Mouse (Mus musculus): Measurements from ENCODE around the gene Exoc6. TPM values are rescaled to one million over a fixed set of nuclear protein-coding genes. Genes with fewer than 3 reads are reported as not detected.

Exoc6 gene
- polyA plus RNA-seq, 1 experiment from 2014 or later = 23.2 TPM

DNA sequence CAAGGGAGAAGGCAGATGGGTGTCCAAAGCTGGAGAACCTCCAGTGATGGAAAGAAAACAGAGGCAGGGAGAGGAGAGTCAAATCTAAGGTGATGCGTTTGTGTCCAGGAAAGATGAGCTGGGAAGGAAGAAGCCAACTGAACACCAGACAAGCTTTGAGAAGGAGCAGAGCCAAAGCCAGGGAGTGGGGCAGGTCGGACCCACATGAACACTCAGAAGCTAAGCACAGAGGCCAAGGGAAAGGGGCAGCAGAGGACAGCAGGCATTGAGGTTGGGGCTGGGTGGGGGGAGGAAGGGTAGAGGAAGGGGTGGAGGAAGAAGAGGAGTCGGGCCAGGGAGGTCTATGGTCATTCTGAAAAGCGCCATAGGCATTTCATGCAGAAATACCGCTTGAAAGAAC is 17.0 kb upstream of the Exoc6 start:
- ATAC-seq = no peak
- no peaks in the 10 kb centered on the region for H3K27me3 ChIP-seq (replicated peaks; ENCODE audit: control insufficient read depth, insufficient read depth, low read length)
- no peak overlapping the region for H3K4me2 ChIP-seq (ENCODE audit: low read length)
- H3K4me1 ChIP-seq (ENCODE audit: control insufficient read depth, insufficient read depth, low read length) = no peaks in the 10 kb centered on the region
- no peak for DNase-seq (ENCODE audit: low spot score)
- no peaks in the 10 kb centered on the region for H3K9me3 ChIP-seq (replicated peaks; ENCODE audit: control insufficient read depth, low read length)
- WGBS = 87% methylated on average over 5 of the region's 5 CpGs
- no peak overlapping the region for H3K9ac ChIP-seq (ENCODE audit: low read length)
- H3K27ac ChIP-seq (ENCODE audit: low read depth, low read length) = no peak overlapping the region
- H3K36me3 ChIP-seq (ENCODE audit: control insufficient read depth, insufficient read depth, low read length) = no peaks in the 10 kb centered on the region
- no peak overlapping the region for H3K4me3 ChIP-seq (ENCODE audit: low read depth, low read length)

DNA sequence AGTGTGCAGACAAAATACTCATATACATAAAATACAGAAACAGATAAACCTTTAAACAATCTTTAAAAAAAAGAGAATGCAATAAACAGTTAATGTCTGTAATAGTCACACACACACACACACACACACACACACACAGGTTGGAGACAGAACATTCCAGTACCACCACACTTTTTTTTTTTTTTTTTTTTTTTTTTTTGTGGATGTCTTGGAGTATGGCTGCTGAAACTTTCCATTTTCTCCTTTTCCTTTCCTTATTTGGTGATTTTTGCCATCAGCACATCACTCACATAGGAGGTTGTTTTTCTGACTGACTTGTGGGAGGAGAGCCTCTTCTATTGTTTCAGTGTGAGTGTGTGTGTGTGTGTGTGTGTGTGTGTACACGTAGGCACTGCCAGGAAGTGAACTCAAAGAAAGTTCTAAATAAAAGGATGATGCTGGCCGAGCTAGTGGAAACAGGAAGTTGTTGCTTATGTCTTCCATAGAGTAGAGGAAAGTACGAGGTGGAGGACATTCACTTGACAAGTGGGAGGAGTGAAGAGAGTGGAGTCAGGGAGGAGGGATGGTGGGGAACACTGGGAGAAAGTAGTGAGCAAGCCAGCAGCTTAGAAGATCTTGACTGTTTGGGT is 15.4 kb upstream of the Exoc6 start:
- DNase-seq (ENCODE audit: low spot score) (no peak), ATAC-seq (no peak)
- Histone ChIP-seq H3K36me3 (ENCODE audit: control insufficient read depth, insufficient read depth, low read length) (no peaks in the 10 kb centered on the region), H3K9me3 (replicated peaks; ENCODE audit: control insufficient read depth, low read length) (no peaks in the 10 kb centered on the region), H3K4me3 (ENCODE audit: low read depth, low read length) (no peak overlapping the region), H3K9ac (ENCODE audit: low read length) (no peak overlapping the region), H3K4me2 (ENCODE audit: low read length) (no peak overlapping the region), H3K27me3 (replicated peaks; ENCODE audit: control insufficient read depth, insufficient read depth, low read length) (no peaks in the 10 kb centered on the region), H3K4me1 (ENCODE audit: control insufficient read depth, insufficient read depth, low read length) (no peaks in the 10 kb centered on the region), H3K27ac (ENCODE audit: low read depth, low read length) (no peak overlapping the region)
- WGBS = 56% methylated on average over 3 of the region's 3 CpGs

DNA sequence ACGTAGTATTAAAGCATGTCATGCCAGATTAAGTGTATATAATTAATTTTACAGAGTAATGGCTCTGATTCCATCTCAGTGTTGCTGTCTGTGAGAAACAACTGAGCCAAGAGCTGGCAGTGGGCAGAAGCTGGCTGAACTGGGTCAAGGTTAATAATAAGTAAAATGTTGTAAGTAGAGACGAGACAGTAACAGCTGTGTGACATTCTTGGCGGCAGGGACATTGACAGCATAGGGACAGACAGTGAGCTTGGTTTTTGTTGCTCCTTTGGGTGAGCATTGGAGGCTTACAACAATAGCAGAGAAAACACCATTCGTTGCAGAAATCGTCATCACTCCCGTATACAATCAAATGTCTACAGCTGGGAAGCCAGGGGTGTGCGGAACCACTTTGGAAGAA is 13.8 kb upstream of the Exoc6 start:
- Histone ChIP-seq H3K27me3 (replicated peaks; ENCODE audit: control insufficient read depth, insufficient read depth, low read length) (no peaks in the 10 kb centered on the region), H3K4me1 (ENCODE audit: control insufficient read depth, insufficient read depth, low read length) (no peaks in the 10 kb centered on the region), H3K9me3 (replicated peaks; ENCODE audit: control insufficient read depth, low read length) (no peaks in the 10 kb centered on the region), H3K9ac (ENCODE audit: low read length) (no peak overlapping the region), H3K27ac (ENCODE audit: low read depth, low read length) (no peak overlapping the region), H3K4me3 (ENCODE audit: low read depth, low read length) (no peak overlapping the region), H3K36me3 (ENCODE audit: control insufficient read depth, insufficient read depth, low read length) (no peaks in the 10 kb centered on the region), H3K4me2 (ENCODE audit: low read length) (no peak overlapping the region)
- DNase-seq (ENCODE audit: low spot score) (no peak), ATAC-seq (no peak)
- 84% methylated on average over 7 of the region's 7 CpGs for WGBS

GRCm38 (mm10) chr19:37537717-37538116 is 12.5 kb upstream of the Exoc6 start:
- Histone ChIP-seq H3K9ac (ENCODE audit: low read length) (no peak overlapping the region), H3K4me3 (ENCODE audit: low read depth, low read length) (no peak overlapping the region), H3K36me3 (ENCODE audit: control insufficient read depth, insufficient read depth, low read length) (no peaks in the 10 kb centered on the region), H3K4me2 (ENCODE audit: low read length) (no peak overlapping the region), H3K27me3 (replicated peaks; ENCODE audit: control insufficient read depth, insufficient read depth, low read length) (no peaks in the 10 kb centered on the region), H3K4me1 (ENCODE audit: control insufficient read depth, insufficient read depth, low read length) (no peaks in the 10 kb centered on the region), H3K9me3 (replicated peaks; ENCODE audit: control insufficient read depth, low read length) (no peaks in the 10 kb centered on the region), H3K27ac (ENCODE audit: low read depth, low read length) (no peak overlapping the region)
- ATAC-seq (no peak), DNase-seq (ENCODE audit: low spot score) (no peak)
- WGBS = 88% methylated on average over 1 of the region's 1 CpGs

- H3K4me3 ChIP-seq (ENCODE audit: low read depth, low read length) = no peak overlapping the region
- ATAC-seq = no peak
- no peak overlapping the region for H3K9ac ChIP-seq (ENCODE audit: low read length)
- no peaks in the 10 kb centered on the region for H3K36me3 ChIP-seq (ENCODE audit: control insufficient read depth, insufficient read depth, low read length)
- no peak overlapping the region for H3K4me2 ChIP-seq (ENCODE audit: low read length)
- 71% methylated on average over 7 of the region's 7 CpGs for WGBS
- no peaks in the 10 kb centered on the region for H3K4me1 ChIP-seq (ENCODE audit: control insufficient read depth, insufficient read depth, low read length)
- H3K27ac ChIP-seq (ENCODE audit: low read depth, low read length) = no peak overlapping the region
- H3K27me3 ChIP-seq (replicated peaks; ENCODE audit: control insufficient read depth, insufficient read depth, low read length) = no peaks in the 10 kb centered on the region
- H3K9me3 ChIP-seq (replicated peaks; ENCODE audit: control insufficient read depth, low read length) = no peaks in the 10 kb centered on the region
- DNase-seq (ENCODE audit: low spot score) = no peak
These were observed 10.0 kb upstream of the Exoc6 start for GRCm38 (mm10) chr19:37540201-37540600.

GRCm38 (mm10) chr19:37543537-37544326 is 6.5 kb upstream of the Exoc6 start:
- WGBS = 65% methylated on average over 13 of the region's 13 CpGs

GRCm38 (mm10) chr19:37544476-37544875 is 5.7 kb upstream of the Exoc6 start:
- no peaks in the 10 kb centered on the region for H3K36me3 ChIP-seq (ENCODE audit: control insufficient read depth, insufficient read depth, low read length)
- no peak overlapping the region for H3K9ac ChIP-seq (ENCODE audit: low read length)
- DNase-seq (ENCODE audit: low spot score) = no peak

More at GRCm38 (mm10) chr19:37543537-37544326, 6.5 kb upstream of the Exoc6 start:
- Histone ChIP-seq H3K27me3 (replicated peaks; ENCODE audit: control insufficient read depth, insufficient read depth, low read length) (no peaks in the 10 kb centered on the region), H3K4me1 (ENCODE audit: control insufficient read depth, insufficient read depth, low read length) (no peaks in the 10 kb centered on the region), H3K27ac (ENCODE audit: low read depth, low read length) (no peak overlapping the region), H3K4me3 (ENCODE audit: low read depth, low read length) (no peak overlapping the region), H3K9me3 (replicated peaks; ENCODE audit: control insufficient read depth, low read length) (no peaks in the 10 kb centered on the region), H3K36me3 (ENCODE audit: control insufficient read depth, insufficient read depth, low read length) (no peaks in the 10 kb centered on the region), H3K9ac (ENCODE audit: low read length) (no peak overlapping the region), H3K4me2 (ENCODE audit: low read length) (no peak overlapping the region)
- ATAC-seq (no peak), DNase-seq (ENCODE audit: low spot score) (no peak)

GRCm38 (mm10) chr19:37545231-37545630 is 5.0 kb upstream of the Exoc6 start:
- ATAC-seq = no peak
- DNase-seq (ENCODE audit: low spot score) = no peak
- WGBS = 78% methylated on average over 3 of the region's 3 CpGs
- Histone ChIP-seq H3K4me1 (ENCODE audit: control insufficient read depth, insufficient read depth, low read length) (no peaks in the 10 kb centered on the region), H3K9ac (ENCODE audit: low read length) (no peak overlapping the region), H3K9me3 (replicated peaks; ENCODE audit: control insufficient read depth, low read length) (no peaks in the 10 kb centered on the region), H3K4me3 (ENCODE audit: low read depth, low read length) (no peak overlapping the region), H3K27ac (ENCODE audit: low read depth, low read length) (no peak overlapping the region), H3K4me2 (ENCODE audit: low read length) (no peak overlapping the region), H3K36me3 (ENCODE audit: control insufficient read depth, insufficient read depth, low read length) (no peaks in the 10 kb centered on the region), H3K27me3 (replicated peaks; ENCODE audit: control insufficient read depth, insufficient read depth, low read length) (no peaks in the 10 kb centered on the region)

More at GRCm38 (mm10) chr19:37544476-37544875, 5.7 kb upstream of the Exoc6 start:
- H3K27me3 ChIP-seq (replicated peaks; ENCODE audit: control insufficient read depth, insufficient read depth, low read length) = no peaks in the 10 kb centered on the region
- ATAC-seq = no peak
- no peaks in the 10 kb centered on the region for H3K4me1 ChIP-seq (ENCODE audit: control insufficient read depth, insufficient read depth, low read length)
- no peak overlapping the region for H3K4me3 ChIP-seq (ENCODE audit: low read depth, low read length)
- no peaks in the 10 kb centered on the region for H3K9me3 ChIP-seq (replicated peaks; ENCODE audit: control insufficient read depth, low read length)
- H3K27ac ChIP-seq (ENCODE audit: low read depth, low read length) = no peak overlapping the region
- WGBS = 94% methylated on average over 9 of the region's 9 CpGs
- no peak overlapping the region for H3K4me2 ChIP-seq (ENCODE audit: low read length)

DNA sequence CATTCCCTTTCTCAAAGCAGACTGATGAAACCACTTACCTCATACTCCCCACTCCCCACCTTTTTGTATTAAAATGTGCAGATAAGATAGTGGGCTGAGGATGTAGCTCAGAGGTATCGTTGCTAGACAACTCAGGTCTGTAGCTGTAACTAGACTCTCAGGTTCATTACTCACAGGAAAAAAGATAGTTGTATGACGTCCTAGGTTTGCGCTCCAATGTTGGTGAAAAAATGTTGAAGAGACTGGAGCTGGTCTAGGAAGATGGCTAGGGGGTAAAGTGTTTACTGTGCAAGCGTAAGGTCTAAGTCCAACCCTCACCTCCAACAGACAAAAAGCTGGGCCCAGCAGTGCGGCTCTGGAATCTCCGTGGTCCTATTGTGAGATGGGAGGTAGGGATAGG is 4.5 kb upstream of the Exoc6 start:
- H3K4me3 ChIP-seq (ENCODE audit: low read depth, low read length) = no peak overlapping the region
- ATAC-seq (no peak), DNase-seq (ENCODE audit: low spot score) (no peak)
- H3K4me1 ChIP-seq (ENCODE audit: control insufficient read depth, insufficient read depth, low read length) = no peaks in the 10 kb centered on the region
- 90% methylated on average over 6 of the region's 6 CpGs for WGBS
- no peaks in the 10 kb centered on the region for H3K27me3 ChIP-seq (replicated peaks; ENCODE audit: control insufficient read depth, insufficient read depth, low read length)
- H3K4me2 ChIP-seq (ENCODE audit: low read length) = no peak overlapping the region
- no peak overlapping the region for H3K9ac ChIP-seq (ENCODE audit: low read length)
- no peaks in the 10 kb centered on the region for H3K36me3 ChIP-seq (ENCODE audit: control insufficient read depth, insufficient read depth, low read length)
- H3K9me3 ChIP-seq (replicated peaks; ENCODE audit: control insufficient read depth, low read length) = no peaks in the 10 kb centered on the region
- H3K27ac ChIP-seq (ENCODE audit: low read depth, low read length) = no peak overlapping the region

Data from forebrain, embryonic 14.5 days (tissue).